Mouse (Mus musculus) liver, adult 2 months (tissue): ENCODE measurements around the gene Cog6.
"Not testable (repeated sequence)": the region's sequence is repeated elsewhere in the genome, so short reads cannot be mapped to it uniquely, and the experiment has no call there.

ENCODE experiments used
- CTCF ChIP-seq: fragments of 200-500 bp; IDR thresholded peaks from 2 replicates; pipeline ENCODE4 v1.5.1; 2011; ENCODE audit warnings: low read depth, low read length, control low read depth
- POLR2A ChIP-seq: fragments of 200-500 bp; IDR thresholded peaks from 2 replicates; pipeline ENCODE4 v1.6.1; 2011; ENCODE audit warnings: low read length, control low read depth; ENCODE audit not compliant: insufficient read depth; ENCODE audit errors: extremely low read depth

GRCm38 (mm10) chr3:52985508-52985941 lies 31.5 kb downstream of the Cog6 start:
- TF ChIP-seq POLR2A, CTCF: not testable (repeated sequence)
